Mouse (Mus musculus): ENCODE data around the gene Topaz1.

Topaz1 gene

GRCm38 (mm10) chr9:122747060-122747459 lies at the start of gene Topaz1:
Gene Topaz1 (plus strand): TSS chr9:122747346.
- DNase-seq: no peak

GRCm38 (mm10) chr9:122701817-122702216 lies 45.3 kb upstream of the Topaz1 start:
- DNase-seq: no peak

GRCm38 (mm10) chr9:122713836-122714235 lies 33.3 kb upstream of the Topaz1 start:
- DNase-seq: no peak

GRCm38 (mm10) chr9:122715046-122715445 lies 32.1 kb upstream of the Topaz1 start:
- no peak for DNase-seq

- no peak for DNase-seq
These were observed 30.8 kb upstream of the Topaz1 start for GRCm38 (mm10) chr9:122716131-122716921.

GRCm38 (mm10) chr9:122722296-122722695 lies 24.9 kb upstream of the Topaz1 start:
- DNase-seq: no peak

GRCm38 (mm10) chr9:122725046-122725765 lies 21.9 kb upstream of the Topaz1 start:
- DNase-seq: no peak

GRCm38 (mm10) chr9:122729500-122729899 lies 17.6 kb upstream of the Topaz1 start:
- DNase-seq: peak; percentile 20

GRCm38 (mm10) chr9:122732126-122732810 lies 14.9 kb upstream of the Topaz1 start:
- DNase-seq: no peak

- no peak for DNase-seq
These were observed 13.9 kb upstream of the Topaz1 start for GRCm38 (mm10) chr9:122733222-122733621.

- DNase-seq: no peak
These were observed 12.2 kb upstream of the Topaz1 start for GRCm38 (mm10) chr9:122734934-122735333.

- DNase-seq: no peak
These were observed 11.1 kb upstream of the Topaz1 start for GRCm38 (mm10) chr9:122736001-122736400.

- peak; percentile 4 for DNase-seq
These were observed 10.4 kb upstream of the Topaz1 start for GRCm38 (mm10) chr9:122736742-122737141.

- DNase-seq: no peak
These were observed 1.3 kb upstream of the Topaz1 start for GRCm38 (mm10) chr9:122745879-122746278.

GRCm38 (mm10) chr9:122757614-122758013 lies 10.5 kb downstream of the Topaz1 start:
- no peak for DNase-seq

GRCm38 (mm10) chr9:122760111-122760510 lies 13.0 kb downstream of the Topaz1 start:
- DNase-seq: no peak

GRCm38 (mm10) chr9:122785231-122785630 lies 38.1 kb downstream of the Topaz1 start:
- no peak for DNase-seq

- DNase-seq: no peak
These were observed 39.4 kb downstream of the Topaz1 start for GRCm38 (mm10) chr9:122786534-122786933.

- DNase-seq: peak; percentile 93
These were observed 58.1 kb downstream of the Topaz1 start, which contains the start of gene Tcaim for GRCm38 (mm10) chr9:122805053-122805844. Gene Tcaim (plus strand): TSS chr9:122805539.

- DNase-seq: no peak
These were observed 58.7 kb downstream of the Topaz1 start for GRCm38 (mm10) chr9:122805845-122806341.

- DNase-seq: no peak
These were observed 60.0 kb downstream of the Topaz1 start for GRCm38 (mm10) chr9:122807186-122807585.

GRCm38 (mm10) chr9:122810212-122810611 lies 63.1 kb downstream of the Topaz1 start:
- no peak for DNase-seq

Measured in cerebellum, adult 11-12 months (tissue).